In the genomic region with DNA sequence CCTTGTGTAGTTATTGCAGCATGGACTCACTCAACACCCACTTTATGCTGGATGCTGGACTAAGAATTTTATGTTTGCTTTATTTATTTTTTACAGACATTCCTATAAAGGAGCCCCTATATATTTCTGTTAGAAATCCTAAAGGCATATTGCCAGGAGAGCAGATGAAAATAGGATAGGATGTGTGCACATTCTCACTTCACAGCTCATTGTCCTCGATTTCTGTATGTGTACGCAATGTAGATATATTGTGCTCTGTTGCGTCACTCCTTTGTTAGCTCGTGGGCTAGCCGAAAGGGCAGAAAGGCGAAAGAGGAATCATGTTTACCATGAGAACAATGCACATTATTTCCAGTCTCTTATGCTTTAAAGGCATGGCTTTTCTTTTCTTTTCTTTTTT, we compare ENCODE assay signal across 24 mouse cellular contexts.
"Had no signal": no experiment of that assay in that cellular context is flagged by ENCODE, and none has a peak within 500 bp of the region (broad histone marks: within the 10 kb centered on the region; RNA-seq: fewer than 3 reads in every experiment).

No protein-coding gene starts in this region.

- H3K4me3 ChIP-seq: gastrocnemius, adult 2 months; heart, embryonic 10.5 days; heart, embryonic 12.5 days; hindbrain, embryonic 10.5 days; hindbrain, embryonic 12.5 days; intestine, embryonic 15.5 days; layer of hippocampus, adult 2 months; left cerebral cortex, adult 2 months; limb, embryonic 10.5 days; limb, embryonic 12.5 days had no signal

- H3K9me3 ChIP-seq: heart, embryonic 10.5 days; heart, embryonic 12.5 days; hindbrain, embryonic 10.5 days; hindbrain, embryonic 12.5 days; intestine, embryonic 15.5 days; limb, embryonic 10.5 days; limb, embryonic 12.5 days had no signal

- DNase-seq: gastrocnemius, adult 2 months; gastrocnemius, postnatal 10 days; gastrocnemius, postnatal 25 days; heart, adult 18-20 months; heart, postnatal 10 days; heart, postnatal 4 days; kidney, adult 18-20 months; kidney, adult 8-10 months; kidney, postnatal 10 days; kidney, postnatal 25 days; kidney, postnatal 4 days had no signal

- H3K36me3 ChIP-seq: heart, embryonic 10.5 days; heart, embryonic 12.5 days; hindbrain, embryonic 10.5 days; hindbrain, embryonic 12.5 days; intestine, embryonic 15.5 days; limb, embryonic 10.5 days; limb, embryonic 12.5 days had no signal

- H3K4me2 ChIP-seq: heart, embryonic 12.5 days; hindbrain, embryonic 12.5 days; hindbrain, embryonic 14.5 days; intestine, embryonic 15.5 days; limb, embryonic 12.5 days had no signal

- H3K27ac ChIP-seq: gastrocnemius, adult 2 months; heart, embryonic 10.5 days; hindbrain, embryonic 10.5 days; hindbrain, embryonic 12.5 days; hindbrain, embryonic 14.5 days; intestine, embryonic 15.5 days; layer of hippocampus, adult 2 months; left cerebral cortex, adult 2 months; limb, embryonic 10.5 days; limb, embryonic 12.5 days had no signal

- H3K9ac ChIP-seq: heart, embryonic 12.5 days; hindbrain, embryonic 12.5 days; hindbrain, embryonic 14.5 days; intestine, embryonic 15.5 days; limb, embryonic 12.5 days had no signal

- ATAC-seq: hindbrain, embryonic 16.5 days; inflammation-experienced regulatory T-cells, adult 6 months; intestine, embryonic 15.5 days; intestine, postnatal 0 days had no signal
